Mouse (Mus musculus): ENCODE measurements at regions not wholly inside any gene's neighbourhood (a gene's known extent, or its start where the extent isn't known, plus 50 kb on each side); places are given as distances from the start of the nearest gene placed in this dataset.

DNA sequence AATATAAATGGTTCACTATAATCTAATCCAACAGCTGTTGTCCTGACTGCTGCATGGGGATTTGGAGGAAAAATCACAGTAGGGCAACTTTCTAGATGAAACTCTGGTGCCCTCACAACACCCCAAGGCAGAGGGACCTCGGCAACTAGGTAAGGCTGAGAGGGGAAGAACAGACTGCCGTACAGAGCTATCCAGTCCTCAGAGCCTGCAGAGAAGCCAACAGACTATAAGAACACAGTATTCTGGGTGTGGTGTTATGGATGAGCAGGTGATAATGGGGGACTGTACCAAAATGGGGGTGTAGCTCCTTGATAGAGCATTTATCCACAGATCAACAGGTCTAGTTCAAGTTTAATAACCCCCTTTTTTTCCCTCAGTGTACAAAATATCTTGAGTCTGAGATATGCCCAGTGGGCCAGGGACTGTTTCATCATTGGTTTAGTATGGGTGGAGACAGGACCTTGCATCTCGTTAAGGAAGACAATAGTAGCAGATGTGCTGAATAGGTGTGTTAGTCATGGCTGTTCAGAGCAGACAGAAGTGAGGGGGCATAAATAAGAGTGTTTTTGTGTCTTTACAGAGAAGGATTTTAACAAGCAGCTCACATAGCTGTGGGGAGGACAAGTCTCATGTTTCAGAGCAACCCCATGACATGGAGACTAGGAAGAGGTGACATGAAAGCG, 111.4 kb upstream of the Zfp746 start:
- TF ChIP-seq NELFE (IDR thresholded peaks at IDR 0.05; ENCODE audit: low read depth, low read length) = no peak
- TF ChIP-seq GABPA (IDR thresholded peaks at IDR 0.05; ENCODE audit: insufficient replicate concordance, low read depth, low read length) = no peak
- TF ChIP-seq ZC3H11A (IDR thresholded peaks at IDR 0.05; ENCODE audit: low read depth, low read length) = no peak
- no peak for TF ChIP-seq UBTF (IDR thresholded peaks at IDR 0.05; ENCODE audit: low read depth, low read length)
- no peak for TF ChIP-seq POLR2A (IDR thresholded peaks at IDR 0.05; ENCODE audit: low read depth, low read length)
- TF ChIP-seq CTCF (conservative IDR thresholded peaks at IDR 0.05 in 1 of 2, IDR thresholded peaks at IDR 0.05 in 1 of 2; ENCODE audit: low read depth in 2 of 2, low read length in 2 of 2) = no peak
- no peak for TF ChIP-seq ETS1 (conservative IDR thresholded peaks at IDR 0.05; ENCODE audit: low read depth, low read length)
- TF ChIP-seq MYC (IDR thresholded peaks at IDR 0.05; ENCODE audit: low read depth, low read length) = no peak
- no peak for TF ChIP-seq BHLHE40 (IDR thresholded peaks at IDR 0.05; ENCODE audit: low read depth, low read length)
- TF ChIP-seq SIN3A (IDR thresholded peaks at IDR 0.05; ENCODE audit: low read length) = no peak
- TF ChIP-seq ZKSCAN1 (IDR thresholded peaks at IDR 0.05; ENCODE audit: borderline replicate concordance, low read depth, low read length) = no peak

Measured in CH12.LX (cell line).